Mouse (Mus musculus): Measurements from ENCODE around the gene Arpc5l.

DNA sequence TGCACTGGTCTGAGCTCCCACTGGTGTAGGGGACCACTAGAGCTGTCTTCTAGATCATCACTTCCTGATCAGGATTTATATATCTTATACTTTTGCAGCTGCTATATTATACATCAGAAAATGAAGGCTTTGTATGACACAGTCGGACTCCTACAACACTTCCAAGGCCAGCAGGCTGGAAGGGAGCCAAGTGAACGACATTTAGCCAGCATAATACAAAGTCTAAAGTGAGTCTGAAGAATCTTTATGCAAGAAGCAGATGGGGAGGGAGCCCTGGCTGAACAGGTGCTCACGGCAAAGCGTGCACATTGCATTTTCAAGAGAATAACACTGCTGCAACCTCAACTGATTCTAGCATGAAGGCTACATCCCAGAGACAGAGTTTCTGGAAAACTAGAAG lies 12.7 kb upstream of the Arpc5l start:
- TF ChIP-seq CTCF (conservative IDR thresholded peaks at IDR 0.05; ENCODE audit: low read length) (no peak), POU5F1 (IDR thresholded peaks at IDR 0.05; ENCODE audit: borderline replicate concordance, low read length) (no peak)

Data from E14TG2a.4 (cell line).